Mouse (Mus musculus): Measurements from ENCODE around the gene Agbl5.

GRCm38 (mm10) chr5:30925217-30925616 lies 36.7 kb downstream of the Agbl5 start:
- TF ChIP-seq E2F4 (IDR thresholded peaks at IDR 0.05; ENCODE audit: insufficient read depth): no peak
- TF ChIP-seq POLR2A (IDR thresholded peaks at IDR 0.05; ENCODE audit: insufficient read length, low read depth): no peak
